Mouse (Mus musculus) 3T3-L1 (cell line): Measurements from ENCODE around the gene Rab1b.

Experiments used
- DNase-seq: peaks from one replicate; pipeline ENCODE4 v3.0.0-alpha.2; 2015; ENCODE audit warnings: low read depth, low spot score

Gene Rab1b

DNA sequence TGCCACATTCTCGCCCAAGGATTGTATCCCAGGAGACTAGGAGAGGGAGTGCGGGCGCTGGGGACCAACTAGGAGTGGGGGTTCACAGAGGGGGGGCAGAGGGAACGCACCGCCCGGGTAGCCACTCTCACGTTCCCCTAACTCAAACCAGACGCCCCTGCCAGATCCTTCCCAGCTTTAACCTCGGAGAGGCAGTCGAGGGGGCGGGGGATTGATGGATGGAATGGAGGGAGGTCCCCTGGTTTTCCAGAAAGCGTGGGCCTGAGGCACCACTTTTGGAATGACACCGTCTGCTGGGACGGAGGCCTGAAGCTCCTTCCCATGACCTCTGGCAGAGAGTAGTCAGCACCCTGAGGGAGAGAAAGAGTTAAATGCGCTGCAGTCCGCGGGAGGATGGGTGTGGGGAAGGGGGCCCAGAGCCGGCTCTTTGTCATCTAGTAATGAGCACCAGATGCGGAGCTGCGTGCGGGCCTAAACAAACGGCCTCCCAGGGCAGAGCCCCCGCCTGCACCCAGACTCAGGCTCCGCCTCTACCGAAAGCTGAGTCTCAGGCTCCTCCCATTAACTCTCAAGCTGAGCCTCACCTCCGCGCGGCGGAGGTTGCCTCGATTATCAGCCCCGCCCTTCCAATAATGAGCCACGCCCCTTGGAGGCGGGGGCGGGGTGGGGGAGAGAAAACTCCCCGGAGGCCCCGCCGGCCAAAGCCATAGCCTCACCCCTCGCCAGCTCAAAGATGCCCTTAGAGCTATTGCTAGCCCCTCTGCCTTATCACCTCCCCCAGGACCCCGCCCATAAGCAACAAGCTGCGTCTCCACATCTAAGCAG is 35.1 kb downstream of the Rab1b start:
- peak; percentile 99 for DNase-seq

DNA sequence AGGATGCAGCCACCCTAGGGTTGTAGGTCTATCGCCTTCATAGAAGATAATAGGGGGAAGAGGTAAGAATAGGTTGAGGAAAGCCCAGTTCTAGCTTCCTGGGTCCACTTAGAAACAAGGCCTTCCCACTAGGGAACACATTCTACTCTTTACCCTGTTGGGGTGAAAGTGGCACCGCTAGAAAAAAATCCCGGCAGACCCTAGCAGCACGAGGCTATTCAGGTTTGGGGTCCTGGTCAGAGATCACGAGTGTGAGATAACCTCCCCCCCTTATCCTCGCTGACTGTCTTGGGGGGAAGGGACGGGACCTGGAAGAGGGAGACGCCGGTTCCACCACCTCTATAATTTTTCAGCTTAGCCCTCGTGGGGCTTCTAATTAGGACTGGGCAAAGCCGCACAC is 35.8 kb downstream of the Rab1b start:
- no peak for DNase-seq

DNA sequence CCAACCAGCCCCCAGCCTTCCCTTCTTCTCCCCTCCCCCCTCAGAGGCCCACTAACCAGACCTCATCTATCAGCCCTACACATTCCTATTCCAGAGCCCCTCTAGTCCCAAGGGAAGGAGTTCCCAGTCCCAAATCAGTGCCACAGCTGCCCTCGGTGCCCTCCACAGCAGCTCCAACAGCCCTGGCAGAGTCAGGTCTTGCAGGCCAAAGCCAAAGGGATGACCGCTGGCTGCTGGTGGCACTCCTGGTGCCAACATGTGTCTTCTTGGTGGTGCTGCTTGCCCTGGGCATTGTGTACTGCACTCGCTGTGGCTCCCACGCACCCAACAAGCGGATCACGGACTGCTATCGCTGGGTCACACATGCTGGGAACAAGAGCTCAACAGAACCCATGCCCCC is 36.9 kb downstream of the Rab1b start:
- DNase-seq = no peak

DNA sequence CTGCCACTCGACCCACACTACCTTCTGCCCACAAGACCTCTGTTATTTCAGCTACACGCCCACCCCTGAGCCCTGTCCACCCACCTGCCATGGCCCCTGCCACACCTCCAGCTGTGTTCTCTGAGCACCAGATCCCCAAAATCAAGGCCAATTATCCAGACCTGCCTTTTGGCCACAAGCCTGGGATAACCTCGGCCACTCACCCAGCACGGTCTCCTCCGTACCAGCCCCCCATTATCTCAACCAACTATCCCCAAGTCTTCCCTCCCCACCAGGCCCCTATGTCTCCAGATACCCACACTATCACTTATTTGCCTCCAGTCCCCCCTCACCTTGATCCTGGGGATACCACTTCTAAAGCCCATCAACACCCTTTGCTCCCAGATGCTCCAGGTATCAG is 37.4 kb downstream of the Rab1b start:
- DNase-seq = no peak

DNA sequence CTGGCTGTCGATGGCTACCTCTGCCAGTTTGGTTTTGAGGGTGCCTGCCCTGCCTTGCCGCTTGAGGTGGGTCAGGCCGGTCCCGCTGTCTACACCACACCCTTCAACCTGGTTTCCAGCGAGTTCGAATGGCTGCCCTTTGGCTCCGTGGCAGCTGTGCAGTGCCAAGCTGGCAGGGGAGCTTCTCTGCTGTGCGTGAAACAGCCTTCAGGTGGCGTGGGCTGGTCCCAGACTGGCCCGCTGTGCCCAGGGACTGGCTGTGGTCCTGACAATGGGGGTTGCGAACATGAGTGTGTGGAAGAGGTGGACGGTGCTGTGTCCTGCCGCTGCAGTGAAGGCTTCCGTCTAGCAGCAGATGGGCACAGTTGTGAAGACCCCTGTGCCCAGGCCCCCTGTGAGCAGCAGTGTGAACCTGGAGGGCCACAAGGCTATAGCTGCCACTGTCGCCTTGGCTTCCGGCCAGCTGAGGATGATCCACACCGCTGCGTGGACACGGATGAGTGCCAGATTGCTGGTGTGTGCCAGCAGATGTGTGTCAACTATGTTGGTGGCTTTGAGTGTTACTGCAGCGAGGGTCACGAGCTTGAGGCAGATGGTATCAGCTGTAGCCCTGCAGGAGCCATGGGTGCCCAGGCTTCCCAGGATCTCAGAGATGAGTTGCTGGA is 38.2 kb downstream of the Rab1b start:
- DNase-seq = peak; percentile 58

DNA sequence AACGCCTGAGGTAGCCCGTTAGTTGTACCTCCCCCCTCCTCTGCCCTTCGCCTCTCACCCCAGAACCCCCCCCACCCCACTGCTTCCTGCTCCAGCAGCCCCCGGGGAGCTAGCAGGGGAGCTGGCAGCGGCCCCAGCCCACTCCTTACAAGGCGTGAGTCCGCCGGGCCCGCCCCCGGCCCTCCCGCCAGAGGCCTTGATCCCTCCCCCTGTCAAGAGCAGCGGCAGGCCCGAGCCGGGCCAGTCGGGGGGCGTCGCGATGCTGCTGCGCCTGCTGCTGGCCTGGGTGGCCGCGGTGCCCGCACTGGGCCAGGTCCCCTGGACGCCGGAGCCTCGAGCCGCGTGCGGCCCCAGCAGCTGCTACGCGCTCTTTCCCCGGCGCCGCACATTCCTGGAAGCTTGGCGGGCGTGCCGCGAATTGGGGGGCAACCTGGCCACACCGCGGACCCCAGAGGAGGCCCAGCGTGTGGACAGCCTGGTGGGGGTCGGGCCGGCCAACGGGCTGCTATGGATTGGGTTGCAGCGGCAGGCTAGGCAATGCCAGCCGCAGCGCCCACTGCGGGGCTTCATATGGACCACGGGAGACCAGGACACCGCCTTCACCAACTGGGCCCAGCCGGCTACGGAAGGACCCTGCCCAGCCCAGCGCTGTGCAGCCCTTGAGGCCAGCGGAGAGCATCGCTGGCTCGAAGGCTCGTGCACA is 38.9 kb downstream of the Rab1b start, which contains the start of gene Cd248:
Gene Cd248 (plus strand): TSS at position 212 of the 703 bp plus-strand sequence.
- DNase-seq = peak; percentile 79

DNA sequence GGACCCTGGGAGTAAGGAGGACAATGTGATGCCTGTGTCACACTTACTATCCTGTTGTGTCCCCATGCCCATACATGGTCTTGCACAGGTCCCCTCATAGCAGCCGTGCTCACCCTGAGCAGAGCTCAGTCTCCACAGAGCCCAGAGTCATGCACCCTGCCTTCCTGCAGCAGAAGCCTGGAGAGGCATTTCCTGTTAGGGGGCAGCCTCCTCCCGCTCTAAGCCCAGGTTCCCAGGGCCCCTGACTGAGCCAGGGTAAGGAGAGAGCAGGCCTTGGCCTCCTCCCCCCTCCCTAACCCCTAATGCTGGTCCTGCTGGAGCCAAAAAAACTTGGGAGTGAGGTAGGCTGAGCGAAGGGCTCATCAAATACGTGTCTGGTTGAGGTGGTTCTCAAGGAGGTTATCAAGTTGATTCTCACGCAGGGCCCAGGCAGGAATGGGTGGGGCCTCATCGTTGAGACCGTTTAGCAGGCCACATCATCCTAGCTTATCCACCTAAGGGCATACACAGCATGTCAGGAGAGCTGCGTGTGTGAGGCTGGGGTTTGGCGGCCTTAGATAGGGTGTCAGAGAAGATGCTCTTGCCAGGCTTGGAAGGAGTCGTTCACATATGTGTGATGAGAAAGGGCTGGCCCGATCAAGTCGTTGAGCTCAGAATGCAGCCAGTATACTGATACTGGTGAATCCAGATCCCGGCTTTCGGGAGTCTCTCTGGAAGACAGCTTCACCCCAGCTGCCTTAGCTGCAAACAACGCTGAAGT is 39.7 kb downstream of the Rab1b start:
- peak; percentile 81 for DNase-seq

DNA sequence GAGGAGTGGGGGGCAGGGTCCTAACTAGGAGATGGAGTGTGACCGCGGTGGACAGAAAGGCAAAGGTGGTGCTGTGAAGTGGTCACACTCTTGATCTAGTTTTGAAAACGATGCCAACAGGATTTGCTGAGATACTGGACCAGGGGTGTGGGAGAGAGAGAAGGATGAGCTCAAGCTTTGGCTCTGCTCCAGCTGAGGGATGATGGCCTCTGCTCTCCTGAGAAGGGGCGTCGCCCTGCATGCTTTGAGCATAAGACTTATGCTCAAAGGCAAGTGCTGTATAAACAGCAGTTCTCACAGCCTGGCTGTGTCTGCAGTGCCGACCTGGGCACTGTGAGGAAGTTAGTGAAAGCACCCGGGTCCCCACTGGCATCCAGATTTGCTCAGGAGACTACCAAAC is 41.8 kb downstream of the Rab1b start:
- DNase-seq = peak; percentile 91

DNA sequence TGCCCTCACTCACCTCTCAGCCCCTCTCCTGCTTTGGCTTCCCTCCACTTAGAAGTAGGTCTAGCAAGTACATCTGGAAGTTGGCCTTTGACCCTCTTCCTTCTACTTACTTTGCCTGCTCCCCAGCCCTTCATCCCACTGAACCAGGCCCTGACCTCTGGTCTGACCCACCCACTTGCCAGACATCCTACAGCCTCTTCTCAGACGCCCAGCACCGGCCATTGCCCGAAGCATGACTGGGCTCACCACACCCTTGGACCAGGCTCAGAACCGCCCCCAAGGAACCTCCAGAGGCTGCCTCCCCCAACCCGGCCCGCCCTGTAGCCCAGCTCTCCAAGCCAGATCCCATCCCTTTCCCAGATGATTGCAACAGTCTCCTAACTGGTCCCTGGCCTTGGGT is 44.4 kb downstream of the Rab1b start:
- DNase-seq = peak; percentile 90

DNA sequence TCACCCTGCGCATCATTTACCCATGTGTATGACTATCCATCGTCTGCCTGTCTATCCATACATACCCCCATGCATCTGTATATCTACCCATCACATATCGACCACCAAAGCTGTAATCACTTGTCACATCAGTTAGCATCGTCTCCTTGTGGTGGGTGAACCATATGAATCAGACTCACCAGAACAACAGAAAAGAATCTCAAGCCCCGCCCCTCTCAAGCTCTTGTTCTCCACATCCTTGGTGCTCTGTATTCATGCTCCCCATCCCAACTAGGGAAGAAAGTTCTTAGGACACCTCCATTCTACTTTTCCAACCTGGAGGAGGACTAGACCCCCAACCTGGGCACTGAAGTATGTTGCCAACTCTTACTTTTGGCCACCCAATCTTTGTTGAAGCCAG is 44.8 kb downstream of the Rab1b start:
- DNase-seq = peak; percentile 91

DNA sequence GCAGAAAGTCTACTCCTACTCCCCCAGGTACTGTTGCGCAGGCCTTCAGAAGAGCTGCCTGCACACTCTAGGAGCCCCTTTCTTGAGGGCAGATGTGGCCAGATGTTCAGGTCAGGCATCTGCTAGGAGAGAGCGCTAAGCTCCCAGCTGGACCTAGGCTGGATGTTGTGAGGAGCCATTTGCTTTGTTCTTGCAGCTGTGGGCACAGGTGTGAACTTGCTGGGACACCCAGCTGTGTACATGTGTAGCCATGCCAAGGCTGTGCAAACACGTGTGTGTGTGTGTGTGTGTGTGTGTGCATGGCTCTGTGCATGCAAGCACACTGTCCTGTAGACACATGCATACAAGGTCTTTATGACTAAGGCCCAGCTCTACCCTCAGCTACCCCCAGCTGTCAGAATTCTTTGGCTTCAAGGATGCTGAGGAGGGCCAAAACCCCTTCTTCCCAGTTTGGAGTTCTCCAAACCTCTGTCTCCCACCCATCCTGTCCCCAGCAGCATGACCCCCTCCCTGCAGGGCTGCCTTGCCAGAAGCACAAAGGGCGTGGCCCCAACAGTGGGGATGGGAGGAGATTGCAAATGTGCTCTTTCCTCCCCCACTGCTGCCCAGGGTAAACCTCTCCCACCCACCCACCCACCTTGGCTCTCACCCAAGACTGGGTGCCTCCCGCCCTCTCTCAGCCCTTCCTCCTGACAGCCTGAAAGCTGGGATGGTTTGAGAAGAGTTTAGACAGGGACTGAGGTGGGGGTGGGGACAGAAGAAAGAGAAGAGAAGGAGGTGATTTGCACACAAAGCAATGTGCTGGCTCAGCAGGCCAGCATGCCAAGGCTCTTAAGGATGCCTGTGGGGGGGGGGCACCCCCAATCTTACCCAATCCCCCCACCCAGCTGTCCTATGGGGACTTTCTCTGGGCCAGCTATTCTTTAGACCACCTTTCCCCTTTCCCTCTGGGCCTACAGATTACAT is 46.2 kb downstream of the Rab1b start:
- DNase-seq = peak; percentile 63

DNA sequence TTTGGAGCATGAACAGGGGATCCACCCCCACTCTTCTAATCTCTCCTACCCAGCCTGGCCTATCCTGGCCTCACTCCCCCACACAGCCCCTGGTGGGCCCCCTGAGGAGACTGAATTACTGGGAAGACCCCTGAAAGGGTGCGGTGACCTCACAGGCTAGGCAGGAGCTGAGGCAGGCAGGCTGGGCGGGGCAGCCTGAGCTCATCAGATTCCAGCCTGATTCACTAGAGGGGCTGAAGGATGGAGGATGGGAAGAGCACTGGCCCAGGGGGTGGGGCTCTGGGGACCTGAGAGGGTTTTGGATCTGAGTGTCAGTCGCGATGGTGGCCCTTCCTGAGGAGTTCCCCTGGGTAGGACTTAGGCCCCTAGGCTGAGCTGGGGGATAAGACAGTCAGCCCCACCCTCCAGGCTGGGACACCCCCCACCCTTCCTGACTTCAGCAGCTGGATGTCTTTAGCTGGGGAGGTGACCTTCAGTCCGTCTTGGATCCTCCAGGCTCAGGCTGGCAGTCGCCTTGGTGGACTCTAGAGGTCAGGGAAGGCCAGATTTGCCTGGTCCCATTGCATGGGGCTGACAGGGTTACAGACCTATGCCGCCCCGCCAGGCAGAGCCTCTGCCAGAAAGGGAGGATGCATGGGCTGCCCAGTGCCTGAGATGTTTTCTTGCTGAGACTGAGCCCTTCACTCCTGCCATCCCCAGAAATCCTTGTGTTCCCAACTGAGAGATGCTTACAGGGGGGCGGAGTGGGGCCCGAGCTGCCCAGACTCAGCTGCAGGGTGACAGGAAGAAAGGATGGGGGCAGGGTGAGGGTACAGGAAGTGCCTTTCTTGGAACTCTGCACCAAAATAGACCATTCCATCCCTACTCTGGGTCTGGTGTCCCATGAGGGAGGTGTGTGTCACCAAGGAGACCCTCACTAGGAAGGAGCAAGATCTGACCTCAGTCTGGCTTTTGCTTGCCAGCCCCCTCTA is 47.8 kb downstream of the Rab1b start:
- peak; percentile 76 for DNase-seq

DNA sequence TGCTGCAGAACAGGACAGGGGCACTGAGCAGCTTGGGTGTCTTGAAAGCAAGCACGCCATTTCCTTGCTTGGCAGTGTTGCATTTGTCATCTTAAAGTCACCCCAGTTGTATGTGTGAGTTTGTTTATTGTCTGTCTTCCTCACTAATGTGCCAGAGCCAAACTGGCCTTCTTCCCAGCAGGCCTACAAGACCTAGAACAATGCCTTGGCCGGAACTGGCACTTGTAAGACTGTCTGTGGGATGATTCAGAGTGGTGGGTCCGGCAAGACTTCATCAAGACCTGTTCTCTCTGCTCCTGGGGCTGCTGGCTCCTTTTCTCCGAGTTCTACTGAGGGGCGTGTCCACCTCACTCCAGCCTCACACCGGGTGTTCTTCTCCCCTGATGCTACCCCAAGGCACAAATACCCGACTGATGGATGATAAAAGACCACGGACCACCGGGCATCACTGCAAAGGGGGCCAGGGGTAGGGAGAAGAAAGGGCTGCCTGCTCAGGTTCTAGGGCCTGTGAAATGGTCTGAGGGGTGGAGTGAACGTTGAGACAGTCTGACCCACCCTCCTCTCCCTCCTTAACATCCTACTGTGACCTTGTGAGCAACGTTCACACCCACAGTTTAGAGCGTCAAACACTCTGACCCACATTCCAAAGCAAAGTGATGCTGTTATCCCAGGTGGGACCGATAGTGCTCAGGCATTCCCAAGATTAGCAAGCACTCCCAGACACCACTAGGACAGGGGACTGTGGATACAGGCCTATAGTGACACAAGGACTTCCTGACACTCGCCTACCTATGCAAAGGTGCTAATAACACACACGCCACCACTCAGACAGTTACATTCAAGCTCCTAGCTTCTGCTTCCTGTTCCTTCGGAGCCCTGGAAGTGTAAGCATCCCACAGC is 48.7 kb downstream of the Rab1b start:
- peak; percentile 87 for DNase-seq

DNA sequence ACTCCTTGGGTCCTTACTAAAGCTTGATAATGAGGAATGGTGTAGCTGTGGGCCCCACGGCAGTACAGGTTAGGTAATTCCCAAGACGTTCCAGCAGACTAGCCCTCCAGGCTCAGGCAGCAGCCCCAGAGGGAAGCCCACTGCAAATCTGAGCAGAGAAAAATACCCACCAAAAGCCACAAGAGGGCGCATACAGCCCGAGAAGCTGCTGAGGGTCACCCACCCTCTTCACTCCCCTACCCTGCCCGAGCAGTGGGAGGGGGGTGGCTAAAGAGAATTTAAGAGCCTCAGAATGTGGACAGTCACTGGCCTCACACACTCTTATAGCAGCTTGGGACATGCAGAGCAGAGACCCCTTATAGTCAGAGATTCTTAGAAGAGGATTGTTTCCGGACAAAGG is 50.6 kb downstream of the Rab1b start:
- peak; percentile 72 for DNase-seq

DNA sequence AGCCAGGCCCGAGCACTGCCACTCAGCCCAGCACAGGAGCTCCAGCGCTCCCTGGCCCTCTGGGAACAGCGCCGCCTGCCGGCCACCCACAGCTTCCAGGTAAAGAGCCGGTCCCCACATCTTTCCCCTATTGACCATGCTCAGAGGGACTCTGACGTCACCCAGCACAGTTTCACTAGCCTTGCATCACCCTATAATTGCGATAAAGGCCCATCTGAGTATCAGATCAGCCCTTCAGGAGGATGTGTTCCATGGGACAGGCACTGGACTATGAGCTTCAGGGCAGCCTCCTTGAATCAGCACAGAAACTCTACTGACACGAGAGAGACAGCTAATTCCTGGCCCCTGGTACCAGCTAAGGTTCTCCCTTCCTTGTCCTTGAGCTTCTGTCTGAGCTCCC is 53.0 kb downstream of the Rab1b start:
- DNase-seq = peak; percentile 95

DNA sequence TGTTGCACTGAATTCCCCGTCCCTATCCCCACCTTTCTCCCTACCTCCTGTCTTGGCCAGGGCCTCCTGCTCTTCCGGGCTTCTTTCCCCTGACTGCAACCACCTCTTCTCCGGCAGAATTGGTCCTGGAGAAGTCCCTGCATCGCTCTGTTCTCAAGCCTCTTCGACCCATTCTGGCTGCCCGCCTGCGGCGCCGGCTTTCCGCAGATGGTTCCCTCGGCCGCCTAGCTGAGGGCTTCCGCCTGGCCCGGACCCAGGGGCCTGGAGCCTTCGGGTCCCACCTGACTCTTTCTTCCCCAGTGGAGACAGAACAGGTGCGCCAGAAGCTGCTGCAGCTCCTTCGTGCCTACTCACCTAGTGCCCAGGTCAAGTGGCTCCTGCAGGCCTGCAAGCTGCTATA is 54.0 kb downstream of the Rab1b start:
- DNase-seq = no peak

DNA sequence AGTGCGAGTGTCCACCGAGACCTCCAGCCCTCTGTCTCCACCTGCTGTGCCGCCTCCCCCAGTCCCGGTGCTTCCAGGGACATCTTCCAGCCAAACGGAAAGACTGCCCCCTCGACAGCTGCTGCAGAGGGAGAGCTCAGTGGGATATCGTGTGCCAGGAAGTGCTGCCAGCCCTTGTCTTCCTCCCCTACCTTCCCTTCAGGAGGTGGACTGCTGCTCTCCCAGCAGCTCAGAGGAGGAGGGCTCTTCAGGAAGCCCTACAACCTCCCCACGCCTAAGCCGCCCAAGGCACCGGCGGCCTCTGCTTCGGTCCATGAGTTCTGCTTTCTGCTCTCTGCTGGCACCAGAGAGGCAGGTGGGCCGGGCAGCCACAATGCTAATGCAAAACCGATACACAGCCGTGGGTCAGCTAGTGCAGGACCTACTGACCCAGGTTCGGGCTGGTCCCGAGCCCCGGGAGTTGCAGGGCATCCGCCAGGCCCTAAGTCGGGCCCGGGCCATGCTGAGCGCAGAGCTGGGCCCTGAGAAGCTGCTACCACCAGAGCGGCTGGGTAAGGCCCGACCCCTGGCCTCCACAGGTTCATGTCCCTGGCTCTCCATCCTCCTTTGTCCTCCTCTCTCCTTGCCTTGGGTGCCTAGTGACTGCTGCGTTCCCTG is 54.6 kb downstream of the Rab1b start:
- DNase-seq = no peak

DNA sequence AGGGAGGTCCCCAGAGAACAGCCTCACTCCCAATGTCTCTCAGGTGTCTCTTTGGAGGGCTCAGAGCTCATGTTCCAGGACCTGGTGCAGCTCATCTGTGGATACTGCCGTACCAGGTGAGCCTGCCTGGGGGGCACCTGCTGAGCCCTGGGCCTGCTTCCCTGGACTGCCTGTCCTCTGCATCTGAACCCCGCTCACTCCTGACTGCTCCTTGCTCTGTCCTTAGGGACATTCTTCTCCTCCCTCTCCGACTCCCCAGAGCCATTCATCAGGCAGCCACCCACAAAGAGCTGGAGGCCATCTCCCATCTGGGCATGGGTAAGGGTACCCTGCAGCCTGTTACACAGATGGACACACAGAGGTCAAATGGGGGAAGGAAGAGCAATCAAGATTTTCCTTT is 55.4 kb downstream of the Rab1b start:
- peak; percentile 26 for DNase-seq
